Comparison of ENCODE assay signal across 8 mouse cellular contexts in the genomic region with DNA sequence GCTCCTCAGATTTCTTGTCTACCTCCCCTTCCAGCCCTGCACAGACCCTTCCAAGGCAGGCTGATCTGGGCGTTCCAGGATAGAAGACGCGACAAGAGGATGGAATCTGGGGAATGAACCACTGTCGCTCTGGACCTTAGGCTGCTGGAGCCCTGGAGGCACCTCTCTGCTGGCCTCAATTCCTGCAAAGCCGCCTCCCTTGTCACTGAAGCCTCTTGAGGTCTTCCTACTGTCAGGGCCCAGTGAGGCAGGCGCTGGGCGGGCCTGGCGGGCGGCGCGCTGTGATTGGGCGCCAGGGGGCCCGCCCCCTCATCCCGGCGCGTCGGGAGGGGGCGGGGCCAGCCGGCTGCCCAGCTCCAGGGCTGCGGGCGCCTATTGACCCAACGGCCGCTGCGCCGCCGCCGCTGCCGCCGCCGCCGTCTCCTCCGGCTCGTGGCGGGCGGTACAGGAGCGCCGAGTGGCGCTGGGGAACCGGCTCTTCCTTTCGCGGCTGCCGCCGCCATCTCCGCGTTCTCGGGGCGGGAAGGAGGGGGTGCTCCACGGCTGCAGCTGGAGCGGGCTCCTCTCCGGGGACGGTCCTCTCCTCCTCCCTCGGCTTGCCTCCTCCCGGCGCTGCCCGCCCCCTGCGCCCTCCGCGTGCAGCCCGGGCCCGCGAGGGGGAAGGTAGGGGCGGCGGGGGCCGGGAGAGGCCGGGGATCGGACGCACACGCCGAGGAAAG. TPM values are rescaled to one million over a fixed set of nuclear protein-coding genes. Genes with fewer than 3 reads are reported as not detected.
A peak's percentile ranks its signal among the peaks of the same experiment; 100 is the strongest.
DNase-seq lines count a peak whose midpoint lies in the region; ATAC-seq and TF ChIP-seq lines count a peak whose summit lies in the region.

A gene (plus strand): TSS at position 365 of the 719 bp plus-strand sequence.

- no peaks in the 10 kb centered on the region for H3K36me3 ChIP-seq in embryonic facial prominence, embryonic 10.5 days (replicated peaks)
- no peaks in the 10 kb centered on the region for H3K36me3 ChIP-seq in intestine, postnatal 0 days (ENCODE audit: control insufficient read depth, insufficient read depth)
- no peaks in the 10 kb centered on the region for H3K36me3 ChIP-seq in midbrain, embryonic 10.5 days

- ATAC-seq in intestine, postnatal 0 days: peak; percentile 95

- under 1% methylated on average over 64 of the region's 69 CpGs for WGBS in embryonic facial prominence, embryonic 10.5 days
- WGBS in intestine, postnatal 0 days: under 1% methylated on average over 50 of the region's 69 CpGs
- WGBS in midbrain, embryonic 10.5 days: 0% methylated on average over 49 of the region's 69 CpGs

- intact Hi-C loops in left cerebral cortex, postnatal 36 days (cut with DNase I): loop anchor here (5.0 kb wide), 3 partner anchors 268 to 962 kb away; a partner anchor contains a TSS

- H3K9me3 ChIP-seq in embryonic facial prominence, embryonic 10.5 days: no peaks in the 10 kb centered on the region
- no peaks in the 10 kb centered on the region for H3K9me3 ChIP-seq in intestine, postnatal 0 days (ENCODE audit: control insufficient read depth)
- H3K9me3 ChIP-seq in midbrain, embryonic 10.5 days (replicated peaks): no peaks in the 10 kb centered on the region

- H3K4me1 ChIP-seq in embryonic facial prominence, embryonic 10.5 days: peaks cover 44% of the 10 kb centered on the region
- H3K4me1 ChIP-seq in intestine, postnatal 0 days (replicated peaks; ENCODE audit: control insufficient read depth, insufficient read depth, low read length): no peaks in the 10 kb centered on the region; the same call in 1 of the 2 replicates
- H3K4me1 ChIP-seq in midbrain, embryonic 10.5 days: peaks cover 51% of the 10 kb centered on the region

- peak within 1 kb of the TSS; percentile 89 for H3K9ac ChIP-seq in intestine, postnatal 0 days (ENCODE audit: low read depth, low read length)

- peak; percentile 93 for DNase-seq in adrenal gland, postnatal 14 days
- peak; percentile 92 for DNase-seq in embryonic facial prominence, embryonic 10.5 days (ENCODE audit: low spot score)
- no peak for DNase-seq in gonadal fat pad, adult 2 months (ENCODE audit: low read depth)
- peak; percentile 87 to 92 for DNase-seq in left cerebral cortex, postnatal 36 days (ENCODE audit: low spot score in 2 of 2)
- DNase-seq in midbrain, embryonic 10.5 days (ENCODE audit: low spot score): peak; percentile 87
- peak; percentile 81 to 83 for DNase-seq in right cerebral cortex, postnatal 36 days (ENCODE audit: low spot score in 2 of 2)
- peak; percentile 86 for DNase-seq in yolk sac, embryonic 10.5 days (ENCODE audit: low spot score)

- no peak for TF ChIP-seq CTCF in intestine, postnatal 0 days (IDR thresholded peaks at IDR 0.05; ENCODE audit: low read depth)

- peak within 1 kb of the TSS; percentile 86 for H3K4me2 ChIP-seq in intestine, postnatal 0 days (replicated peaks; ENCODE audit: low read depth)

- H3K4me3 ChIP-seq in embryonic facial prominence, embryonic 10.5 days: peak within 1 kb of the TSS; percentile 81
- peak within 1 kb of the TSS; percentile 93 for H3K4me3 ChIP-seq in intestine, postnatal 0 days (ENCODE audit: low read depth, low read length)
- peak within 1 kb of the TSS; percentile 87 for H3K4me3 ChIP-seq in midbrain, embryonic 10.5 days

- H3K27me3 ChIP-seq in embryonic facial prominence, embryonic 10.5 days (replicated peaks; ENCODE audit: low read depth, poor library complexity, severe bottlenecking): no peaks in the 10 kb centered on the region
- no peaks in the 10 kb centered on the region for H3K27me3 ChIP-seq in intestine, postnatal 0 days (replicated peaks; ENCODE audit: control insufficient read depth, insufficient read depth, low read length)
- H3K27me3 ChIP-seq in midbrain, embryonic 10.5 days (ENCODE audit: low read depth, poor library complexity, severe bottlenecking): peaks cover 7% of the 10 kb centered on the region; the same call in 1 of the 2 replicates

- H3K27ac ChIP-seq in embryonic facial prominence, embryonic 10.5 days (replicated peaks): peak within 1 kb of the TSS; percentile 95
- peak within 1 kb of the TSS; percentile 95 for H3K27ac ChIP-seq in intestine, postnatal 0 days (ENCODE audit: low read depth, low read length)
- H3K27ac ChIP-seq in midbrain, embryonic 10.5 days (replicated peaks): peak within 1 kb of the TSS; percentile 96

RNA-seq across cellular contexts. Expression of the gene that starts here (rescaled TPM):
- total RNA-seq in adrenal gland, postnatal 14 days (2021): 150 and 156 TPM in 2 replicates
- 5.8 and 6.4 TPM in 2 replicates for polyA plus RNA-seq in embryonic facial prominence, embryonic 10.5 days (2016; fragmentation: Nextera tagmentation; extraction: Ambion mirVana)
- polyA plus RNA-seq in gonadal fat pad, adult 2 months (2012; rRNA removed): 21.6 and 22.1 TPM in 2 replicates
- polyA plus RNA-seq in intestine, postnatal 0 days (2015; fragmentation: Nextera tagmentation; extraction: Ambion mirVana): 7.2 and 8.7 TPM in 2 replicates
- 10 to 100 TPM; 20.4 to 21.2 TPM for total RNA-seq in left cerebral cortex, postnatal 36 days (2021)
- 3.9 and 4.3 TPM in 2 replicates for polyA plus RNA-seq in midbrain, embryonic 10.5 days (2016; fragmentation: Nextera tagmentation; extraction: Ambion mirVana)
